Mouse (Mus musculus) neural tube, postnatal 0 days (tissue): Measurements from ENCODE around the gene Lrit2. TPM values are rescaled to one million over a fixed set of nuclear protein-coding genes. Genes with fewer than 3 reads are reported as not detected.

Source experiments
- polyA plus RNA-seq: library from polyadenylated mRNA; unstranded; fragments of >200 nt; fragmentation: Nextera tagmentation; extraction: Ambion mirVana; gene quantifications from 2 replicates; pipeline ENCODE4 v1.2.1, GENCODE M21; 2015

Lrit2 gene
- not detected in 2 replicates for polyA plus RNA-seq

DNA sequence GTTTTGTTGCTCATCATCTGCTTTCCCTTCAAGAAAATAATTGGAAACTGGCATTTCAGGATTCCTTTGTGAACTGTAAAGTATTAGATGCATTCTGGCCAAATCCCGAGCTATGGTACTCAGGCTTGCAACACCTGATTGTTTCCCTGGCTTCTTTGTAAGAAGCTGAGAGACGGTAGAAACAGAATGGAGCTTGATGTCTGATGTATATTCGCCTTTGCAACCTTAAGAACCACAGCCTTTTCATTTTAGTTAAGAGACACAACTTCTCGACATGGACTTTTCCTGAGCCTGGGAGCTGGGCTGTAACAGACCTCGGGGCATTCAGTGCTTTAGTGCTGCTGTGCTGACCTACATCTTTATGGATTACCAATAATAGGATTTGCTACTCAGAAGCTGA is at the start of gene Lrit2:
Gene Lrit2, plus strand, starts transcription at position 301 of the 400 bp plus-strand sequence.

DNA sequence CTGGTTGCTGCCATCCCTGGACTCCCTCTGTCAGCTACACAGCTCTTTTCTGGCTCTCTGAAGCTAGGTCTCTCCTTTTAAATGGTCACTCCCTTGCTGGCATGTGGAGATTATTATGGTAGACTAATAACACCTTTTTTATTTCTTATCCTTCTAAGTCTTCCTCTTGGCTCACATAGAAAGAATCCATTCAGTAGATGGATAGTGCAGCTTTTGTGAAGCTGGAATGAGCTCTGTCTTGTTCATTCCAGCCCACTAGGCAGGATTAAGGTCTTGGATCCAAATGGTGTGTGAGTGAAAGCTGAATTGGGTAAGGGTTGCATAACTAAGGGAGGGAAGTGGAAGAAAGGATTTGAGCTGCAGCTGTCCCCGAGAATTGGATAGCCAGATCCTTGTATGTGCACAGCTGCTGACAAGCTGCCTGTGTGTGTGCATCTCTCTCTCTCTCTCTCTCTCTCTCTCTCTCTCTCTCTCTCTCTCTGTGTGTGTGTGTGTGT is 18.8 kb upstream of the Lrit2 start, which contains the start of gene Rgr:
Gene Rgr, minus strand, starts transcription at position 51 of the 497 bp plus-strand sequence.

DNA sequence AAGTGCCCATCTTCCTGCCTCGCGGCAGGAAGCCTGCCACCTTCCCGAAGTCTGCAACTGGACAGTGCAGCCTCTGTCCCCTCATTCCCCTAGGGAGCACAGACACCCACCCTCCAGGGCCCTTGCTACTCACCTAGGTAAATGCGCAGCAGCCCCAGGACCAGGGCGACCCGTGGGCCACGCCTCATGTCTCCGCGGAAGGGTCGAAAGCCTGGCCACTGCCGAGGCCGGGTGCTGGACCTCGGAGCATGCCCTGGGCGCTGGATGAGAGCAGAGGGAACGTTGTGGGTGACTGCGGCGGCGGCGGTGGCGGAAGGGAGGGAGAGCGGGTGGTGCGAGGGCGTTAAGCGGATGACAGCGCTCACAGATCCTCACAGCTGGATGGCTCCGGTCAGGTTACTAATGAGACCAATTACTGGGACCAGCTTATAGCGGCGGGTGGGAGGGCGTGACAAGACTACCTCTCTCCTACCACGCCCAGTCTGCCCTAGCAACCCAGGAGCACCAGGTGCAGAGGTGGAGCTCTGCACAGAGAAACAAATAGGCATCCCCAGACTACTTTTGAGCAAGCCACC is 30.3 kb downstream of the Lrit2 start, which contains the start of gene Cdhr1:
Gene Cdhr1, minus strand, starts transcription at position 392 of the 575 bp plus-strand sequence.

DNA sequence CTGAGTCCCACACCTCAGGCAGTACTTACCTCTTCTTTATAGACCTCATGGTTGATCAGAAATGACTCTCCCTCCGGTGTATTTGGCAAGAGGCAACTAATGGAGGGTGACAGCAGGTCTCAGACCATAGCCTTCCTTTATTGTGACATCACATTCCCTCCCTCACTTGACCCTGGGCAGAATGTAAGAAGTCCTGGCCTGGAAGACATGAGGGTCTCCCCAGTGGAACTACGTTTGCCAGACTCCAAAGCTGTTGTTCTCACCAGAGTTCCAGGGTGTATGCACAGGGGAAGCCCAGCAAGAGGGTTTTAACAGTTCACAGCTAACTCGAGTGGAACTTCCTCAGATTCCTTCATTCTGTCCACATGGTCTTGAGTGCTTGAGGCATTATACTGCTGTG is 46.2 kb downstream of the Lrit2 start, which contains the start of gene 2610528A11Rik:
Gene 2610528A11Rik, minus strand, starts transcription at position 101 of the 400 bp plus-strand sequence.

Other genes with a start within 250 kb of the Lrit2 start
- 91.6 and 99.1 TPM in 2 replicates for gene Ccser2, start 99.2 kb upstream of the Lrit2 start, polyA plus RNA-seq
- gene Rgr, start 19.0 kb upstream of the Lrit2 start, polyA plus RNA-seq: not detected in 2 replicates
- gene Lrit1, start 13.1 kb upstream of the Lrit2 start, polyA plus RNA-seq: not detected in 2 replicates
- 4.8 and 5.0 TPM in 2 replicates for gene Cdhr1, start 30.4 kb downstream of the Lrit2 start, polyA plus RNA-seq
- gene 2610528A11Rik, start 46.1 kb downstream of the Lrit2 start, polyA plus RNA-seq: 0.61 TPM in 1 of 2 replicates, not detected in the other
- 235 and 264 TPM in 2 replicates for gene Ghitm, start 67.3 kb downstream of the Lrit2 start, polyA plus RNA-seq